Mouse (Mus musculus) forebrain, embryonic 14.5 days (tissue): ENCODE measurements around the gene Tbc1d30. TPM values are rescaled to one million over a fixed set of nuclear protein-coding genes. Genes with fewer than 3 reads are reported as not detected.

Experiments
- ATAC-seq: fragments of 200-750 bp; cut with Nextera tagmentation; 2 replicates; pipeline ENCODE4 v1.8.0; 2017; ENCODE audit warnings: mild to moderate bottlenecking, moderate library complexity
- DNase-seq: peaks from one replicate; pipeline ENCODE4 v3.0.0-alpha.2; 2015; ENCODE audit warnings: low spot score
- H3K27ac ChIP-seq: fragments of 300-500 bp; sonication (generic); 2 replicates; pipeline ENCODE4 v1.5.1; 2014; ENCODE audit warnings: low read depth, mild to moderate bottlenecking, control low read depth, low read length, moderate library complexity
- H3K27me3 ChIP-seq: fragments of 300-500 bp; sonication (generic); replicated peaks from 2 replicates; pipeline ENCODE4 v1.6.1; 2014; ENCODE audit warnings: low read length, control low read depth, mixed read lengths; ENCODE audit not compliant: control insufficient read depth, insufficient read depth
- H3K36me3 ChIP-seq: fragments of 300-500 bp; sonication (generic); 2 replicates; pipeline ENCODE4 v1.6.1; 2014; ENCODE audit warnings: low read length, control low read depth; ENCODE audit not compliant: control insufficient read depth, insufficient read depth
- H3K4me1 ChIP-seq: fragments of 300-500 bp; sonication (generic); 2 replicates; pipeline ENCODE4 v1.6.1; 2014; ENCODE audit warnings: antibody characterized with exemption, low read length, control low read depth; ENCODE audit not compliant: control insufficient read depth, insufficient read depth
- H3K4me2 ChIP-seq: fragments of 300-500 bp; sonication (generic); 2 replicates; pipeline ENCODE4 v1.6.1; 2014; ENCODE audit warnings: mild to moderate bottlenecking, control low read depth, low read length
- H3K4me3 ChIP-seq: fragments of 300-500 bp; sonication (generic); 2 replicates; pipeline ENCODE4 v1.5.1; 2014; ENCODE audit warnings: low read depth, low read length, control low read depth
- H3K9ac ChIP-seq: fragments of 300-500 bp; sonication (generic); 2 replicates; pipeline ENCODE4 v1.6.1; 2014; ENCODE audit warnings: mild to moderate bottlenecking, low read length, control low read depth, moderate library complexity
- H3K9me3 ChIP-seq: fragments of 300-500 bp; sonication (generic); replicated peaks from 2 replicates; pipeline ENCODE4 v1.6.1; 2016; ENCODE audit warnings: low read length, control low read depth, mixed read lengths; ENCODE audit not compliant: control insufficient read depth
- WGBS: fragments of 180-500 bp; shearing (Covaris S2); extraction: QIAGEN DNeasy Blood & Tissue Kit; methylation state at CpG from one replicate; pipeline ENCODE4 v1.1.7; 2014; 5-methylcytosine and 5-hydroxymethylcytosine counted together
- polyA plus RNA-seq: library from polyadenylated mRNA; unstranded; fragments of >200 nt; fragmentation: Nextera tagmentation; extraction: Ambion mirVana; gene quantifications from 2 replicates; pipeline ENCODE4 v1.2.1, GENCODE M21; 2014

The Tbc1d30 gene
- polyA plus RNA-seq, 1 experiment from 2014 or later: 9.3 TPM

DNA sequence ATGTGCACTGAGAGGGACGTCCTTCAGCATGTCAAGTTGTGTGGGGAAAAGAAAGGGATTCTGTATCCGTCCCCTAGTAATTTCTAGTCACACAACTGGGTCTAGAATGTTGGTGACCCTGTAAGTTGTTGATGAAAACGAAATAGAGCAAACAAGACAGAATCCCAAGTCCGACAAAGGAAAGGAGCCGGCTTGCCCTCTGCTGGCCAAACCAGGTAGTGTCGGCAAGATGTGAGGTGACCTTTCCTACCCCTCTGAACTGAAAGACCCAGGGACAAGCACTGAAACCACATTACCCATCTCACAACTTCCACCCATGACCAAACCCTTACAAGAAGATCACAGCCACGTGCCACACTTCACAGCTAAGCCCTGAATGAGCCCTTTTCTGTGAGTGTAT, 20.1 kb downstream of the Tbc1d30 start:
- peak; percentile 53 for DNase-seq
- no peak overlapping the region for H3K4me2 ChIP-seq
- H3K36me3 ChIP-seq: no peaks in the 10 kb centered on the region
- 11% methylated on average over 7 of the region's 7 CpGs for WGBS
- H3K9me3 ChIP-seq: no peaks in the 10 kb centered on the region
- 0 out of 2 replicates have a peak, but pooled peaks have one; percentile 18 for ATAC-seq
- H3K9ac ChIP-seq: no peak overlapping the region
- H3K27ac ChIP-seq: no peak overlapping the region
- no peaks in the 10 kb centered on the region for H3K4me1 ChIP-seq
- H3K27me3 ChIP-seq: no peaks in the 10 kb centered on the region
- no peak overlapping the region for H3K4me3 ChIP-seq

DNA sequence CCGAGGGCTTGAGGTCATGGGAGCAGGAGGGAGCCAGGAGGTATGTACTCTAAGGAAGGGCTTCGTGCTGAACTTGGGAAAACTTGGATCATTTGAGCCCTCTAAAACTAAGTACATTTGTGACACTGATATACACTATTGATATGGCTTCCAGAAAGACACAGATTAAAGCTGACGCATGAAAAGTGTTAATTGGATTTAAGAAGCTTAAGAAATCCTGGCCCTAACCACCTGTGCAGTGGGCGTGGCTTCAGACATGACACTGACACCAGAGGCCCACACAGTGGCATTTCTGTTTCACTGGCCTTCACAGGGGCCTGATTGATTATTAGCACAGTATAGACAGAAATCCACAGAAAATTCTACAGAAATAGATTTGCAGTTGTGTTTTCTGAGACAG, 21.5 kb downstream of the Tbc1d30 start:
- Histone ChIP-seq H3K9ac (no peak overlapping the region), H3K4me3 (no peak overlapping the region), H3K4me2 (no peak overlapping the region), H3K36me3 (no peaks in the 10 kb centered on the region), H3K4me1 (no peaks in the 10 kb centered on the region), H3K27me3 (no peaks in the 10 kb centered on the region), H3K9me3 (no peaks in the 10 kb centered on the region), H3K27ac (no peak overlapping the region)
- WGBS: 69% methylated on average over 4 of the region's 4 CpGs
- DNase-seq: no peak
- no peak for ATAC-seq

DNA sequence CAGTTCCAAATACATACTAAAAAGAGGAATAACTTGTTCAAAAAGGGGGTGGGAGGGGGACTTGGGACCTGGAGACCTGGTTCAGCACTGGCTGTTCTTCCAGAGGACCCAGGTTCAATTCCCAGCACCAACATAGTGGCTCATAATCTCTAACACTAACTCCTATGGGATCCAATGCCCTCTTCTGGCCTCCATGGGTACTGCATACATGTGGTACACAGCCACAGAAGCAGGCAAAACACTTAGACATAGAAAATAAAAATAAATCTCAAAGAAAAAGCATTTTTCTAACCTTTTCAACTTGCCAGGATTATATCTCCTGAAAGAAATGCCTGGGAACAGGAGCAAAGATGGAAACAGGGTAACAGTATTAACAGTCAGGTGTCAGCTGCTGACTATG, 24.9 kb downstream of the Tbc1d30 start:
- H3K4me3 ChIP-seq: no peak overlapping the region
- no peak for DNase-seq
- H3K36me3 ChIP-seq: no peaks in the 10 kb centered on the region
- ATAC-seq: no peak
- H3K27me3 ChIP-seq: no peaks in the 10 kb centered on the region
- H3K27ac ChIP-seq: no peak overlapping the region
- H3K4me2 ChIP-seq: no peak overlapping the region
- H3K9me3 ChIP-seq: no peaks in the 10 kb centered on the region
- no peaks in the 10 kb centered on the region for H3K4me1 ChIP-seq
- no peak overlapping the region for H3K9ac ChIP-seq

DNA sequence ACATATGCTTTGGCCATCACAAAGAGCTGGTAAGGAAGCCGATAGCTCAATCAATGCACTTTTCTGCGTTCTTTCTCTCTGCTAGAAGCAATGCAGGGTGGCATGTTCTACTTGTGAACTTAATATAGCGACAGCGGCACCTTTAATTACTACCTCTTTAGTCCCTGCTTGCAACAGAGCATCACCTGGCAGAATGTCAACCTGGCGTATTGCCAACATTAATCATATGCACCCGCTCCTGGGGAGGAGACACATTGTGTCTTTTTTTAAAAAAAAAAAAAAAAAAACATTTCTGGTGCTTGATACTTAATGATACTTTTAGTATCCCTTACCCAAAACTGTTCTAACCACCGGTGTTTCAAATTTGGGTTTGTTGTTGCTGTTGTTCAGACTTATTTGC, 27.6 kb downstream of the Tbc1d30 start:
- peak; percentile 74 for DNase-seq
- Histone ChIP-seq H3K4me3 (no peak overlapping the region), H3K4me1 (no peaks in the 10 kb centered on the region), H3K9me3 (no peaks in the 10 kb centered on the region), H3K9ac (no peak overlapping the region), H3K4me2 (no peak overlapping the region), H3K36me3 (no peaks in the 10 kb centered on the region), H3K27ac (no peak overlapping the region), H3K27me3 (no peaks in the 10 kb centered on the region)
- ATAC-seq: peak; percentile 52; the same call in 1 of the 2 replicates
- WGBS: 34% methylated on average over 7 of the region's 7 CpGs

DNA sequence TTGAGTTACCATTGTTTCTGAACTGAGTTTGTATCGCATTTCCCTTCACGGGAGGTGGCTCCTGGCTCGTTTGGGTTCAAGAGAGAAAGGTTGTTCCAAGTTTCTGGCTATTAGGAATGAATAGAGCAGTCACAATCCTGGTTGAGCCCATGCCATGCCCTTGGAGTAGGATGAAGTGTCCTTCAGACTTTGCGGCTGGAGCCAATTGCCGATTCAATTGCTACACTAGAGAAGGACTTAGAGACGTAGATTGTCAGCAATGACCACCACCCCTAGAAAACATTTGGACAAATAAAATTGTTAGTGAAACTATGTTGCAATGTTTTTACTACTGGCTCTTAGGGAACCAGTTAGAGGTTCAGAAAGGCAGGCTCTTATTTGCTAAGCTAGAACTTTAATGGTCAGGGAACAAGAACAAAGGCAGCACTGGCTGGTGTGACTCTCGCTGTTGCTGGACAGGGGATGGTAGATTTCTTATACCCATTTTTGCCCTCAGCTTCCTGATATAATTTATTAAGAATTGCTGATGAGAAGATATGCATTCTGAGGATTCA, 32.6 kb downstream of the Tbc1d30 start:
- Histone ChIP-seq H3K4me1 (peaks cover 6% of the 10 kb centered on the region; the same call in 1 of the 2 replicates), H3K4me3 (no peak overlapping the region), H3K27me3 (no peaks in the 10 kb centered on the region), H3K9me3 (no peaks in the 10 kb centered on the region), H3K9ac (no peak overlapping the region), H3K36me3 (no peaks in the 10 kb centered on the region), H3K27ac (no peak overlapping the region), H3K4me2 (no peak overlapping the region)
- DNase-seq (no peak), ATAC-seq (no peak)
- 74% methylated on average over 7 of the region's 7 CpGs for WGBS

DNA sequence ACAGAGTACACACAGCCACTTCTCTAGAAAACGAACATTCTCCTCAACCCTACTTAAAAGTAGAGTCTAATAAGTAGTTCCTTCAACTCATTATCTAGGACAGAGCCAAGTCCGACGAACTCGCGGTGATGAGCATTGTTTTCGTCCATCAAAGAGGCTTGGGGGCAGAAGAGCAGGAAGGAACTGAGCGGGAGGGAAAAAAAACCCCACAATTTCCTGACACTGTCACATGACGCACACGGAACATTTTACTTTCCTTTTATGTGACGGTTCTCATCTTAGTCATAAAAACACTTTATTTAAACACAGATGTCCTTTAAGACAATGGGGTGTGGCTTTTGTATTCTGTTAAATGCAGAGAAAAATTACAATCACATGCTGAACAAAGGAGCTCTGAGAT, 34.7 kb downstream of the Tbc1d30 start:
- no peak overlapping the region for H3K9ac ChIP-seq
- no peak overlapping the region for H3K4me2 ChIP-seq
- no peaks in the 10 kb centered on the region for H3K36me3 ChIP-seq
- DNase-seq: no peak
- WGBS: 89% methylated on average over 10 of the region's 10 CpGs
- no peaks in the 10 kb centered on the region for H3K27me3 ChIP-seq
- H3K27ac ChIP-seq: no peak overlapping the region
- H3K9me3 ChIP-seq: no peaks in the 10 kb centered on the region
- no peak for ATAC-seq
- peaks cover 6% of the 10 kb centered on the region; the same call in 1 of the 2 replicates for H3K4me1 ChIP-seq
- no peak overlapping the region for H3K4me3 ChIP-seq

DNA sequence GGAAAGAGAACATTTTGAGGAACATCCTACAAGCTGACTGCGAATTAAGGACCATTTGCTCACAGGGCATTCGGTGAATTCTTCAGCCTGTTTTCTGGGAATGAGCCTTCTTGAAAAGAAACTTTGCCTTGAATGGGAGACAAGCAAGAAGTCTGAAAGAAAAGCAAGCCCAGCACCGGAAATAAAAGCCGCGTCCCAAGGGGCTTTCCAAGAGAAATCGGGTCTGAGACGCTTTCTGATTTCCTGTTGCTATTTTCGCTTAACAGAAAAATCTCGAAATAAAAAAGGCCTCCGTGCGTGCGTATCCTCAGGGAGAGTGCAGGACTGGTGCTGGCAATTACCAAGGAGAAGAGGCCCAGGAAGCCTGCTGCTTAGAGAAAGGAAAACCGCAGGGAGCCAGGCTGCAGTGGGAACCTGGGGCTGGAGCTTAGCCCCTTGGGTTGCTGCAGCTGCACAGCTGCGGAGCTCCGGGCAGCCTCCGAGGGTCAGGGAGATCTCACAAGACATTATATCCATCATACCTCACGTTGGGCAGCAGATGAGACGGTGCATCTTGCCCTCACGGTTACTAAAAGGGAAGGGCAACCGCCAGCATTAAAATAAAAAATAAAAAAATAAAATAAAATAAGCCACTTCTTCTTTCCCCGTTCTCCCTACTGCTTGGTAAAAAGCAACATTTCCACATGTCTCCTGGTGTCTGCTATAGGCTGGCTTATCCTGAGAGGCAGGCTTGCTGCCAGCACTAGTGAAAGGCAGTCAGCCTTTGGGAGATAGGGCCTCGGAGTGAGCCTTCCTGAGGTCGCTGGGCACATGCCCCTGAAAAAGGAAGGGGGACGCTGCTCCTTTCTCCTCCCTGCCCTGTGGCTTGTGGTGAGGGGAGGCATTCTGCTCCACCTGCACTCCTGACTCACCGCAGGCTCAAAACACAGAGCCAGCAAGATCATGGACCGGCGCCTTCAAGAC, 35.5 kb downstream of the Tbc1d30 start:
- peaks cover 6% of the 10 kb centered on the region; the same call in 1 of the 2 replicates for H3K4me1 ChIP-seq
- H3K9ac ChIP-seq: no peak overlapping the region; the same call in 1 of the 2 replicates
- DNase-seq (peak; percentile 17), ATAC-seq (no peak)
- 21% methylated on average over 27 of the region's 27 CpGs for WGBS
- no peak overlapping the region for H3K27ac ChIP-seq
- no peak overlapping the region for H3K4me3 ChIP-seq
- peak overlapping the region; percentile 28; the same call in 1 of the 2 replicates for H3K4me2 ChIP-seq
- H3K27me3 ChIP-seq: no peaks in the 10 kb centered on the region
- no peaks in the 10 kb centered on the region for H3K36me3 ChIP-seq
- H3K9me3 ChIP-seq: no peaks in the 10 kb centered on the region

DNA sequence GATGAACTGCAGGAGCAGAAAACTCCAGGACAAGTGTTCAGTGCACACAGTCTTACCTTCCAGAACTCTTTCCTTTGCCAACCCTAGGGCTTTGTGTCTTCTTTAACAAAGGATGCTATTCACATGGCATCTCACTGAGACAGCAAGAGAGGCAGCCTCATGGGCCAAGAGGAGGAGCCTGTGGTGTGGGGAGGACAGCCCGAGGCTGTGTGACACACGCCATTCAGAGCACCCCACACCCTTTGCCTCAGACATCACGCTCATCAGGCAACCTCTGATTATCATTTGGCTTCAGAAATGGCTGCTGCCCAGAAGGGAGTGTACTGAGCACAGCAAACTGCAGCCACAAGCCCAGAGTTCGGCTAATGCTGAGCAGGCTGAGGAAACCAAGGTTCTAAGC, 36.9 kb downstream of the Tbc1d30 start:
- no peak for DNase-seq
- Histone ChIP-seq H3K4me2 (no peak overlapping the region), H3K4me3 (no peak overlapping the region), H3K27me3 (0 out of 2 replicates have a peak, but pooled peaks cover 2% of the 10 kb centered on the region), H3K9me3 (no peaks in the 10 kb centered on the region), H3K36me3 (no peaks in the 10 kb centered on the region), H3K4me1 (peaks cover 6% of the 10 kb centered on the region; the same call in 1 of the 2 replicates), H3K27ac (no peak overlapping the region), H3K9ac (no peak overlapping the region)
- WGBS: 19% methylated on average over 4 of the region's 4 CpGs
- no peak for ATAC-seq

DNA sequence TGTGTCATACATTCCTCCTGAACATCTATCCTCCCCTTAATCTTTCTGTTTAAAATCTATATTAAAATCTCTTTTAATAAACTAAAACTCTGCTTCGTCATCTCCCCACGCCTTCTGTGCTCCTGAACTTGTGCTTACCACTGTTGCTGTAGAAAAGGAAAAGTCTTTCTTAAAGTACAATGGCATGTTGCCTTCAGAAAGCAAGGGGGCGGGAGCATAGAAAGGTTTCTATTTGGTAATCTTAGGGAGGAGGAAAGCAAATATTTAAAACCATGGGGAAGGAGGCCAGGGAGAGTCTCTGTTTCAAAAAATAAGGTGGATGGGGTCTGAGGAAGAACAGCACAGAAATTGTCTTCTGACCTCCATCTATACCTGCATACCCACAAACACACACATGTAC, 38.0 kb downstream of the Tbc1d30 start:
- Histone ChIP-seq H3K9ac (no peak overlapping the region), H3K27ac (no peak overlapping the region), H3K4me1 (peaks cover 6% of the 10 kb centered on the region; the same call in 1 of the 2 replicates), H3K27me3 (0 out of 2 replicates have a peak, but pooled peaks cover 4% of the 10 kb centered on the region), H3K9me3 (no peaks in the 10 kb centered on the region), H3K4me3 (no peak overlapping the region), H3K4me2 (no peak overlapping the region), H3K36me3 (no peaks in the 10 kb centered on the region)
- ATAC-seq: no peak
- no peak for DNase-seq
- WGBS: 89% methylated on average over 3 of the region's 3 CpGs
